Mouse (Mus musculus): Measurements from ENCODE around the gene Fam149a. TPM values are rescaled to one million over a fixed set of nuclear protein-coding genes. Genes with fewer than 3 reads are reported as not detected.

Gene Fam149a
- total and polyA plus RNA-seq, 2 experiments from 2014 or later: 2.6 to 7.3 TPM

- H3K9me3 ChIP-seq (replicated peaks; ENCODE audit: control insufficient read depth, low read length): no peaks in the 10 kb centered on the region
- H3K4me1 ChIP-seq (ENCODE audit: control insufficient read depth, insufficient read depth): no peaks in the 10 kb centered on the region
- 83% methylated on average over 2 of the region's 2 CpGs for WGBS
- DNase-seq (ENCODE audit: low spot score): no peak
- H3K27me3 ChIP-seq (ENCODE audit: control insufficient read depth, insufficient read depth, low read length): no peaks in the 10 kb centered on the region
- H3K9ac ChIP-seq (replicated peaks; ENCODE audit: low read depth, low read length): no peak overlapping the region
- no peak for ATAC-seq (ENCODE audit: insufficient read depth, low read depth)
- H3K27ac ChIP-seq (ENCODE audit: low read depth): no peak overlapping the region
- TF ChIP-seq EP300 (IDR thresholded peaks at IDR 0.05; ENCODE audit: low read depth) (no peak), CTCF (IDR thresholded peaks at IDR 0.05; ENCODE audit: low read depth) (no peak)
- no peak overlapping the region for H3K4me3 ChIP-seq (ENCODE audit: low read depth, low read length)
- H3K4me2 ChIP-seq (ENCODE audit: low read depth, low read length): no peak overlapping the region
- H3K36me3 ChIP-seq (replicated peaks; ENCODE audit: control insufficient read depth, insufficient read depth, low read length): no peaks in the 10 kb centered on the region
Measured at GRCm38 (mm10) chr8:45321365-45321764, 60.7 kb downstream of the Fam149a start.

DNA sequence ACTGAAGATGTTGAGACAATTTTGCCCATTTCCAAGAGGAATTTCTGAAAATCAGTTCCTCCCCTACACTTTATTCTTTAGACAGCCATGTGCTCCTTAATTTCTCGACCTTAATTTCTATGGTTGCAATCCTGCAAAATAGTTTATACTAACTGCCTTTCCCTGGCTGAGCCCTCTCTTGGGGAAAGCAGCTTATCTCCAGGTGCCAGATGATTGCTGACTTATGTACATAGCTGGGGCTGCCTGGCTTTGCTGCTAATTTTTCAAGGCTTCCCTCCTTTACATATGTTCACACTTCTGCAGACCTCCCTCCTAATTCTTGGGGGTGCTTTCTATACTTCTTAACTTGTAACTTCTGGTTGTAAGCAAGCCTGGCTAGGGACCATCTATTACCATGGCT lies 61.2 kb downstream of the Fam149a start:
- H3K4me2 ChIP-seq (ENCODE audit: low read depth, low read length): no peak overlapping the region
- TF ChIP-seq EP300 (IDR thresholded peaks at IDR 0.05; ENCODE audit: low read depth) (no peak), CTCF (IDR thresholded peaks at IDR 0.05; ENCODE audit: low read depth) (no peak)
- no peaks in the 10 kb centered on the region for H3K27me3 ChIP-seq (ENCODE audit: control insufficient read depth, insufficient read depth, low read length)
- H3K4me3 ChIP-seq (ENCODE audit: low read depth, low read length): no peak overlapping the region
- no peaks in the 10 kb centered on the region for H3K9me3 ChIP-seq (replicated peaks; ENCODE audit: control insufficient read depth, low read length)
- H3K9ac ChIP-seq (replicated peaks; ENCODE audit: low read depth, low read length): no peak overlapping the region
- H3K4me1 ChIP-seq (ENCODE audit: control insufficient read depth, insufficient read depth): no peaks in the 10 kb centered on the region
- DNase-seq (ENCODE audit: low spot score) (no peak), ATAC-seq (ENCODE audit: insufficient read depth, low read depth) (no peak)
- WGBS: 18% methylated on average over 1 of the region's 1 CpGs
- no peaks in the 10 kb centered on the region for H3K36me3 ChIP-seq (replicated peaks; ENCODE audit: control insufficient read depth, insufficient read depth, low read length)
- no peak overlapping the region for H3K27ac ChIP-seq (ENCODE audit: low read depth)

DNA sequence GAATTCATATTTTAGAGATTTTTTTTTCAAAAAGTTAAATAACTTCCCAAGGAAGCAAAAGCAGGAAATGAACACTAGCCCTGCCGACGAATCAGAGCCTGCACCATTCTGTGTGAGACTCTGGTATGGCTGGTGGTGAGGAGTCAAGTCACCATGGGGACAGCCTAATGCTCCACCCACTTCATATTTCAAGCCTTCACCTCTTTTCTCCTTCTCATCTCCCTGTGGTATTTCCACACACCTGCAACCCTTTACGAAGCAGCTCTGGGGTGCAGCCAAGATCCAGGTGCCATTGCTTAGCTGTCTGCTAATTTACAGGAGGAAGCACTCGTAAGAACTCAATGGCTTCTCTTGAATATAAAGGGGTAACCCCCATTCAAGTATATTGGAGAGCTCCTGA lies 71.1 kb downstream of the Fam149a start:
- 79% methylated on average over 4 of the region's 4 CpGs for WGBS
- ATAC-seq (ENCODE audit: insufficient read depth, low read depth): no peak

GRCm38 (mm10) chr8:45308366-45308765 lies 73.7 kb downstream of the Fam149a start, which contains the start of gene Gm45753:
Gene Gm45753, minus strand, starts transcription at chr8:45308466.
- Histone ChIP-seq H3K9me3 (replicated peaks; ENCODE audit: control insufficient read depth, low read length) (no peaks in the 10 kb centered on the region), H3K4me2 (ENCODE audit: low read depth, low read length) (no peak within 1 kb of the TSS), H3K27me3 (ENCODE audit: control insufficient read depth, insufficient read depth, low read length) (no peaks in the 10 kb centered on the region), H3K4me3 (ENCODE audit: low read depth, low read length) (no peak within 1 kb of the TSS), H3K4me1 (ENCODE audit: control insufficient read depth, insufficient read depth) (no peaks in the 10 kb centered on the region), H3K36me3 (replicated peaks; ENCODE audit: control insufficient read depth, insufficient read depth, low read length) (no peaks in the 10 kb centered on the region), H3K9ac (replicated peaks; ENCODE audit: low read depth, low read length) (no peak within 1 kb of the TSS), H3K27ac (ENCODE audit: low read depth) (no peak within 1 kb of the TSS)
- no peak for DNase-seq (ENCODE audit: low spot score)
- 88% methylated on average over 13 of the region's 13 CpGs for WGBS
- TF ChIP-seq EP300 (IDR thresholded peaks at IDR 0.05; ENCODE audit: low read depth) (no peak), CTCF (IDR thresholded peaks at IDR 0.05; ENCODE audit: low read depth) (no peak)
- ATAC-seq (ENCODE audit: insufficient read depth, low read depth): no peak

More for the DNA sequence above, 71.1 kb downstream of the Fam149a start:
- Histone ChIP-seq H3K4me1 (ENCODE audit: control insufficient read depth, insufficient read depth) (no peaks in the 10 kb centered on the region), H3K4me2 (ENCODE audit: low read depth, low read length) (no peak overlapping the region), H3K9ac (replicated peaks; ENCODE audit: low read depth, low read length) (no peak overlapping the region), H3K27ac (ENCODE audit: low read depth) (no peak overlapping the region), H3K4me3 (ENCODE audit: low read depth, low read length) (no peak overlapping the region), H3K9me3 (replicated peaks; ENCODE audit: control insufficient read depth, low read length) (no peaks in the 10 kb centered on the region), H3K27me3 (ENCODE audit: control insufficient read depth, insufficient read depth, low read length) (no peaks in the 10 kb centered on the region), H3K36me3 (replicated peaks; ENCODE audit: control insufficient read depth, insufficient read depth, low read length) (no peaks in the 10 kb centered on the region)
- TF ChIP-seq CTCF (IDR thresholded peaks at IDR 0.05; ENCODE audit: low read depth) (no peak), EP300 (IDR thresholded peaks at IDR 0.05; ENCODE audit: low read depth) (no peak)
- DNase-seq (ENCODE audit: low spot score): no peak

DNA sequence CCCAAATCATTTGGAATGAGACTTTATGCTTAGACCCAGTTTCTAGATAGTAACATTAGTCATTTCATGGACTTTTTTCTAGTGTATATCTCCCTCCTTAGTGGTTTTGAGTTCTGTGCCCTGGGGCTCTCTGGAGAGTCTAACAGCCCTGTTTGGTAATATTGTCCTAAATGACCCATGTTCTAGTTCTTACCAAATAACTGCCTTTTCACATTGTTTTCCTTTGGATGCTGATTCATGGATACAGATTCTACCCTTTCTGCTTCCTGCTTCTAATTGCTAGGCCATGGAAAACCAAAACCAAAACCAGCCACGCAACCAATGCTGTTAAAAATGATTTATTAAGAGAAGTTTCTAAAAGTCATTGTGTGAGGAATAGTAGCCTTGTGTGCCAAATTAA lies 76.6 kb downstream of the Fam149a start:
- H3K27ac ChIP-seq (ENCODE audit: low read depth): no peak overlapping the region
- no peak overlapping the region for H3K9ac ChIP-seq (replicated peaks; ENCODE audit: low read depth, low read length)
- H3K27me3 ChIP-seq (ENCODE audit: control insufficient read depth, insufficient read depth, low read length): no peaks in the 10 kb centered on the region
- no peak overlapping the region for H3K4me3 ChIP-seq (ENCODE audit: low read depth, low read length)
- H3K9me3 ChIP-seq (replicated peaks; ENCODE audit: control insufficient read depth, low read length): no peaks in the 10 kb centered on the region
- DNase-seq (ENCODE audit: low spot score) (no peak), ATAC-seq (ENCODE audit: insufficient read depth, low read depth) (no peak)
- H3K4me2 ChIP-seq (ENCODE audit: low read depth, low read length): no peak overlapping the region
- H3K4me1 ChIP-seq (ENCODE audit: control insufficient read depth, insufficient read depth): no peaks in the 10 kb centered on the region
- 86% methylated on average over 1 of the region's 1 CpGs for WGBS
- H3K36me3 ChIP-seq (replicated peaks; ENCODE audit: control insufficient read depth, insufficient read depth, low read length): no peaks in the 10 kb centered on the region
- no peak for TF ChIP-seq CTCF (IDR thresholded peaks at IDR 0.05; ENCODE audit: low read depth)
- no peak for TF ChIP-seq EP300 (IDR thresholded peaks at IDR 0.05; ENCODE audit: low read depth)

DNA sequence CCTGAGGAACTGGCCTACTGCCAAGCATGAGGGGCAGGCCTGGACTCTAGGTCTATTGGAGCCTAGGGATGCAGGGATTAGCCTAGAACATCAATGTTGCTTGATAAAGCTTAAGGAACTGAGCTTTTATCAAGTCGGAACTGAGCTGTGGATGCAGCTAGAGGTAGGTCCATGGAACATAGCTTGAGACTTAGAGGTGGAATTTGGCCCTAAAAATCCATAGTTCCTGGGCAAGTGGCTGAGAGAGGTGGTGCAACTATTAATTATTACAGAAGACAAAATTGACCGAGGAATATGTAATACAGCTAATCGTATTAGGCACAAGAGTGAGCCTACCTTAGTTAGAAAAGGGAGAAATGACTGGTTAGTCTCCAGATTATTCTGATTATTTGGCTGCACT lies 77.7 kb downstream of the Fam149a start:
- no peak for DNase-seq (ENCODE audit: low spot score)
- H3K9ac ChIP-seq (replicated peaks; ENCODE audit: low read depth, low read length): no peak overlapping the region
- no peaks in the 10 kb centered on the region for H3K4me1 ChIP-seq (ENCODE audit: control insufficient read depth, insufficient read depth)
- H3K4me2 ChIP-seq (ENCODE audit: low read depth, low read length): no peak overlapping the region
- H3K9me3 ChIP-seq (replicated peaks; ENCODE audit: control insufficient read depth, low read length): no peaks in the 10 kb centered on the region
- no peak for ATAC-seq (ENCODE audit: insufficient read depth, low read depth)
- no peaks in the 10 kb centered on the region for H3K36me3 ChIP-seq (replicated peaks; ENCODE audit: control insufficient read depth, insufficient read depth, low read length)
- H3K27ac ChIP-seq (ENCODE audit: low read depth): no peak overlapping the region
- H3K27me3 ChIP-seq (ENCODE audit: control insufficient read depth, insufficient read depth, low read length): no peaks in the 10 kb centered on the region
- TF ChIP-seq EP300 (IDR thresholded peaks at IDR 0.05; ENCODE audit: low read depth) (no peak), CTCF (IDR thresholded peaks at IDR 0.05; ENCODE audit: low read depth) (no peak)
- no peak overlapping the region for H3K4me3 ChIP-seq (ENCODE audit: low read depth, low read length)
- WGBS: 87% methylated on average over 3 of the region's 3 CpGs
